Mouse (Mus musculus) cortical plate, adult 2 months (tissue): ENCODE measurements around the gene Armc6.

Source experiments
- CTCF ChIP-seq: fragments of 200-500 bp; IDR thresholded peaks from 2 replicates; pipeline ENCODE4 v1.5.1; 2011; ENCODE audit warnings: mild to moderate bottlenecking, control low read depth, low read length; ENCODE audit not compliant: insufficient read depth; ENCODE audit errors: extremely low read depth
- POLR2A ChIP-seq: fragments of 200-500 bp; IDR thresholded peaks from 2 replicates; pipeline ENCODE4 v1.6.1; 2011; ENCODE audit warnings: mild to moderate bottlenecking, low read length, control low read depth; ENCODE audit not compliant: insufficient read depth; ENCODE audit errors: extremely low read depth

DNA sequence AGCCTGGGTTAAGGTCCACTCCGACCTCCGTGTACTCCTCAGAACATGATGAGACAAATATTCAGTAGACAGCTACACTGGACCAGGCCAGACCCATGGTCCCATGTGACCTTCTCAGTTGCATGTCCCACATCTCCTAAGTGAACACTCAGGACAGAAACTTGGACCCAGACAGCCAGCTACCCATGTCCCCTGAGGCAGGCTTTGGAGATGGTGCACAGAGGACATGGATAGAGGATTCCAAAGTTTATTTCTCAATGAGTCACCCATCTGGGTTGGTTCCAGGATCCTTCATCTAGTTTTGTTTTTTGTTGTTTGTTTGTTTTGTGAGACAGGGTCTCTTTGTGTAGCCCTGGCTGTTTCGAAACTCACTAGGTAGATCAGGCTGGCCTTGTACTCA, 13.4 kb downstream of the Armc6 start:
- TF ChIP-seq CTCF (no peak), POLR2A (no peak)
